Mouse (Mus musculus): ENCODE data around the gene Gm11037. TPM values are rescaled to one million over a fixed set of nuclear protein-coding genes. Genes with fewer than 3 reads are reported as not detected.

The Gm11037 gene
- polyA plus RNA-seq, 1 experiment from 2014 or later, result not detected

DNA sequence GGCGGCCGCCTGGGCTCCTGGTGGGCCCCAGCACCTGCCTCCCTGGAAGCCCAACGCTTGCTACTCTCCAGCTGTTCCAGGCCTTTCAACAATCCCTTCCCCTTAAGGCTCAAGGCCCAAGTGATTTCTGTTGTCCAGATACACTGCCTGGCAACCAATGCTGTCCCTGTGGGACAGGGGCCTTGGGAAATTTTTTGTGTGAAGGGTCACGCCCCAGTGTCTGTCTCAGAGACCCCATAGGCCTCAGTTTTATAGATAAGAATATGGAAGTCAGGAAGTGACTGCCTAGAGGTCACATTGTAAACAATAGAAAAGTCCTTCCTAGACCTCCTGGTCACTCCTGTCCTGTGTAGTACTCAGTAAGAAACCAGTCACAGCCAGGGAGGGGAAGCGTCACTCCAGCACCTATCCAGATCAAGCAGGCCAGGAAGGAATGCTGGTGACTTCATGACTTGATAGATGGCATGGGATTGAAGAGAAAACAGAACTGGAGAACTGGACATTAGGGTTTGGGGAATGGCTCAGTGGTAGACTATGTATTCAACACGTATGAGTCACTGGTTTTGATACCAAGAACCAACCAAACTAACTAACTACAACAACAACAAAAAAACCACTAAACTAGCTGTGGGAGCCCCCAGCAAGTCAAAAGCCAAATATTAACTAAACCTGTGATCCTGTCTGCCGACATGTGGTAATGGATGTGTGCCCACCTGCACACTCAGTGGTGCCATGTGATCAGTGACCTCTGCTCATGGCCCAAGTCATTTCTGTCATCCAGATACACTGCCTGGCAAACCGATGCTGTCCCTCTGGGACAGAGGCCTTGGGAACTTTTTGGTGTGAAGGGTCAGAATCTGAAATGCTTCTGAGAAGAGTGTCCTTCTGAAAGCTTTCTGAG lies 15.3 kb downstream of the Gm11037 start:
- no peaks in the 10 kb centered on the region for H3K27me3 ChIP-seq (ENCODE audit: control insufficient read depth, insufficient read depth, low read length)
- ATAC-seq (replicated peaks; ENCODE audit: insufficient number of reproducible peaks, low FRiP score, low TSS enrichment, low read depth) (no peak), DNase-seq (ENCODE audit: low spot score) (no peak)
- no peak overlapping the region for H3K9ac ChIP-seq (replicated peaks; ENCODE audit: low read length)
- H3K36me3 ChIP-seq (replicated peaks; ENCODE audit: control insufficient read depth, insufficient read depth, low read depth, low read length), result peaks cover 20% of the 10 kb centered on the region
- H3K4me3 ChIP-seq (ENCODE audit: low read depth, low read length), result no peak overlapping the region
- no peaks in the 10 kb centered on the region for H3K4me1 ChIP-seq (ENCODE audit: control insufficient read depth, insufficient read depth, low read length)
- no peak overlapping the region for H3K27ac ChIP-seq (replicated peaks; ENCODE audit: low read depth, low read length)
- WGBS, result 89% methylated on average over 8 of the region's 8 CpGs
- no peaks in the 10 kb centered on the region for H3K9me3 ChIP-seq (replicated peaks; ENCODE audit: control insufficient read depth, low read length)
- no peak overlapping the region for H3K4me2 ChIP-seq (ENCODE audit: low read depth, low read length)

DNA sequence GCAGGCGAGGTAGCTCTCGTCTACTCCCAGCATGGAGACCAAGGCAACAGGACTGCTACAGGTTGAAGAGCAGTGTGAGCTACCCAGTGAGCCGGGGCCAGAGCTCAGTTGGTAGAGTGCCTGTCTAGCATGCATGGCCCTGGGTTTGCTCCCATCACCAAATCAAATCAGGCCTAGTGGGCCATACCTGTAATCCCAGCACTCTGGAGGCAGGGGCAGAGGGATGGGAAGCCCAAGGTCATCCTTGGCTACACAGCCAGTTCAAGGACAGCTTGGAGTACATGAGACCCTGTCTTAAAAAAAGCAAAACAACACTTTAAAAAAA lies 15.9 kb downstream of the Gm11037 start:
- ATAC-seq (replicated peaks; ENCODE audit: insufficient number of reproducible peaks, low FRiP score, low TSS enrichment, low read depth) (no peak), DNase-seq (ENCODE audit: low spot score) (no peak)
- no peak overlapping the region for H3K4me2 ChIP-seq (ENCODE audit: low read depth, low read length)
- WGBS, result 91% methylated on average over 3 of the region's 3 CpGs
- H3K9me3 ChIP-seq (replicated peaks; ENCODE audit: control insufficient read depth, low read length), result no peaks in the 10 kb centered on the region
- H3K9ac ChIP-seq (replicated peaks; ENCODE audit: low read length), result no peak overlapping the region
- H3K4me1 ChIP-seq (ENCODE audit: control insufficient read depth, insufficient read depth, low read length), result no peaks in the 10 kb centered on the region
- no peak overlapping the region for H3K27ac ChIP-seq (replicated peaks; ENCODE audit: low read depth, low read length)
- H3K4me3 ChIP-seq (ENCODE audit: low read depth, low read length), result no peak overlapping the region
- H3K36me3 ChIP-seq (replicated peaks; ENCODE audit: control insufficient read depth, insufficient read depth, low read depth, low read length), result peaks cover 20% of the 10 kb centered on the region
- no peaks in the 10 kb centered on the region for H3K27me3 ChIP-seq (ENCODE audit: control insufficient read depth, insufficient read depth, low read length)

DNA sequence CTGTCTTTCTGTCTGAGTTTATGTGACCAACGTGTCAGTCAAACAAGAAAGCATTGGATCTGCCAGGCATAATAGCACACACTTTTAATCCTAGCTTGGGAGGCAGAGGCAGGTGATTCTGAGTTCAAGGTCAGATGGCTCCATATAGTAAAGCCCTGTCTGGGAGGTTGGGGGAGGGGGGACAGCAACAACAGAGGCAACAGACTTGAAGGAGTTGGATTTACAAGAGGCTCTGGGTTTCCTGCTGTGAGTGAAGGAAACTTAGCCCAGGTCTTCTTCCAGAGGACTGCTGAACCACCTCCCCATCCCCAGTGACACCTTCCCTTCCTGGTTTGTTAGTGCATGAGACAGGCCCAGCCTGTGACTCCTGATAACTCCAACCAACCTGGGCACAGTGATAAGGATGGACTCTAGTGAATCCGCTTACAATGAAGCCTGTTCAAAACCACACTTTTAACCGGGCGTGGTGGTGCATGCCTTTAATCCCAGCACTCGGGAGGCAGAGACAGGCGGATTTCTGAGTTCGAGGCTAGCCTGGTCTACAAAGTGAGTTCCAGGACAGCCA lies 19.0 kb downstream of the Gm11037 start:
- ATAC-seq (replicated peaks; ENCODE audit: insufficient number of reproducible peaks, low FRiP score, low TSS enrichment, low read depth) (no peak), DNase-seq (ENCODE audit: low spot score) (no peak)
- Histone ChIP-seq H3K36me3 (replicated peaks; ENCODE audit: control insufficient read depth, insufficient read depth, low read depth, low read length) (peaks cover 16% of the 10 kb centered on the region), H3K9ac (replicated peaks; ENCODE audit: low read length) (no peak overlapping the region), H3K4me2 (ENCODE audit: low read depth, low read length) (no peak overlapping the region), H3K4me3 (ENCODE audit: low read depth, low read length) (no peak overlapping the region), H3K9me3 (replicated peaks; ENCODE audit: control insufficient read depth, low read length) (no peaks in the 10 kb centered on the region), H3K27ac (replicated peaks; ENCODE audit: low read depth, low read length) (no peak overlapping the region), H3K27me3 (ENCODE audit: control insufficient read depth, insufficient read depth, low read length) (no peaks in the 10 kb centered on the region), H3K4me1 (ENCODE audit: control insufficient read depth, insufficient read depth, low read length) (no peaks in the 10 kb centered on the region)
- WGBS, result 88% methylated on average over 7 of the region's 7 CpGs

DNA sequence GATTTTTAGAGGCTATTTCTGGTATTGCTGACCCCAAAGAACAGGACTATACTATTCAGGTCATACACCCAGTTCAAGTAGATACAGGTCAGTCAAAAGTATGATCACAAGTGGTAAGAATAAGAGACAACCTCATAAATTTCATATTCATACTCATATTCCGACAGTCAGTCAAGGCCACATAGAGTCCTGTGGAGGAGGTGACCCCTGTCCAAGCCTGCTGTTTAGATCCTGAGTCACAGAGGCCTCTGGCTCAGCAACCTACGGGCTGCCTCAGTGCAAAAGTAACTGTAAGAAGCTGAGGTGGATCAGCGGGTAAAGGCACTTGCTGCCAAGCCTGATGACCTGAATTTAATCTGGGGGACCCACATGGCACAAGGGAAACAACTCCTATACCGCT lies 20.7 kb downstream of the Gm11037 start:
- peaks cover 3% of the 10 kb centered on the region; the same call in 1 of the 2 replicates for H3K4me1 ChIP-seq (ENCODE audit: control insufficient read depth, insufficient read depth, low read length)
- no peak overlapping the region for H3K27ac ChIP-seq (replicated peaks; ENCODE audit: low read depth, low read length)
- H3K4me3 ChIP-seq (ENCODE audit: low read depth, low read length), result no peak overlapping the region
- 93% methylated on average over 4 of the region's 4 CpGs for WGBS
- H3K9ac ChIP-seq (replicated peaks; ENCODE audit: low read length), result no peak overlapping the region
- peaks cover 7% of the 10 kb centered on the region for H3K36me3 ChIP-seq (replicated peaks; ENCODE audit: control insufficient read depth, insufficient read depth, low read depth, low read length)
- no peak overlapping the region for H3K4me2 ChIP-seq (ENCODE audit: low read depth, low read length)
- ATAC-seq (replicated peaks; ENCODE audit: insufficient number of reproducible peaks, low FRiP score, low TSS enrichment, low read depth), result no peak
- DNase-seq (ENCODE audit: low spot score), result no peak
- H3K27me3 ChIP-seq (ENCODE audit: control insufficient read depth, insufficient read depth, low read length), result no peaks in the 10 kb centered on the region
- H3K9me3 ChIP-seq (replicated peaks; ENCODE audit: control insufficient read depth, low read length), result no peaks in the 10 kb centered on the region

DNA sequence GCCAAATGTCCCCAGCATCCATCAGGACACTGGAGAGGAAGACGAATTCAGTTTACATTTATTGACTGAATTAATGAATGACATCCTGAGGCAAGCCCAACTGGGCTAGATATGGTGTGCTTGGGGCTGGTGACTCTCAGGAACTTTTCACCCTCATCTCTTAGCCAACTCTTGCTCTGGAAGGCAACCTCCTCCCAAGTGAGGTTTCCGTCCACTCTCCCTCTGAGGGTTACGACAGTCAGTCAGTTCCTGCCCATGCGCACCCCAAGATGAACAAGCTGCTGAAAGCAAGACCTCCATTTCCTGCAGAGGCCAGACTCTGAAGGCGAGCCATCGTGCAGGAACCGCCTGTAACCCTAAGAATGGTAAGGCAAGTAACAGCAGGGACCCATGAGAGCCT lies 23.7 kb downstream of the Gm11037 start:
- no peak overlapping the region for H3K9ac ChIP-seq (replicated peaks; ENCODE audit: low read length)
- no peak for ATAC-seq (replicated peaks; ENCODE audit: insufficient number of reproducible peaks, low FRiP score, low TSS enrichment, low read depth)
- H3K27me3 ChIP-seq (ENCODE audit: control insufficient read depth, insufficient read depth, low read length), result no peaks in the 10 kb centered on the region
- H3K36me3 ChIP-seq (replicated peaks; ENCODE audit: control insufficient read depth, insufficient read depth, low read depth, low read length), result peaks cover 4% of the 10 kb centered on the region
- peaks cover 3% of the 10 kb centered on the region; the same call in 1 of the 2 replicates for H3K4me1 ChIP-seq (ENCODE audit: control insufficient read depth, insufficient read depth, low read length)
- no peak overlapping the region for H3K27ac ChIP-seq (replicated peaks; ENCODE audit: low read depth, low read length)
- no peak for DNase-seq (ENCODE audit: low spot score)
- no peak overlapping the region for H3K4me2 ChIP-seq (ENCODE audit: low read depth, low read length)
- WGBS, result 94% methylated on average over 7 of the region's 7 CpGs
- no peaks in the 10 kb centered on the region for H3K9me3 ChIP-seq (replicated peaks; ENCODE audit: control insufficient read depth, low read length)
- no peak overlapping the region for H3K4me3 ChIP-seq (ENCODE audit: low read depth, low read length)

DNA sequence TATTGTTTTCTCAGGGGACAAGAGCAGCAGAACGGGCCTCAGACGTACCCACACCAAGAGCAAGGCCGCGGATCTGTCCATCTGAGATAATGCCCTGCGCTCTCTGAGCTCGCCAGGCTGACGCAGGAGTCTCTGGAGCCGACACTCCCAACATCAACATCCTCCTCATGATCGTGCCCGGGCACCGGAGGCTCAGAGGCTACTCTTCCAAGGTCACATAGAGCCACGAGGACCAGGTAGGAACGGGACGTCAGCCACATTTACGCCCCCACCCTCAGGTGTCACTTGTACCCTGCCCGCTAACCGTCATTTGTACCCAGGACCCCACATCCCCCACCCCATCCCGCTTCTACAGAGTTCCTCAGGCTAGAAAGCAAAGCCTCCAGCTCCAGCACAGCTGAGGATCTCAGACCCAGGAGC lies 26.2 kb downstream of the Gm11037 start:
- DNase-seq (ENCODE audit: low spot score), result peak; percentile 48
- peak overlapping the region; percentile 81 for H3K9ac ChIP-seq (replicated peaks; ENCODE audit: low read length)
- H3K36me3 ChIP-seq (replicated peaks; ENCODE audit: control insufficient read depth, insufficient read depth, low read depth, low read length), result no peaks in the 10 kb centered on the region
- 0% methylated on average over 18 of the region's 18 CpGs for WGBS
- H3K4me3 ChIP-seq (ENCODE audit: low read depth, low read length), result peak overlapping the region; percentile 77
- no peaks in the 10 kb centered on the region for H3K9me3 ChIP-seq (replicated peaks; ENCODE audit: control insufficient read depth, low read length)
- no peaks in the 10 kb centered on the region for H3K27me3 ChIP-seq (ENCODE audit: control insufficient read depth, insufficient read depth, low read length)
- peak; percentile 56 for ATAC-seq (replicated peaks; ENCODE audit: insufficient number of reproducible peaks, low FRiP score, low TSS enrichment, low read depth)
- H3K4me1 ChIP-seq (ENCODE audit: control insufficient read depth, insufficient read depth, low read length), result peaks cover 3% of the 10 kb centered on the region; the same call in 1 of the 2 replicates
- H3K27ac ChIP-seq (replicated peaks; ENCODE audit: low read depth, low read length), result peak overlapping the region; percentile 56
- peak overlapping the region; percentile 55 for H3K4me2 ChIP-seq (ENCODE audit: low read depth, low read length)

DNA sequence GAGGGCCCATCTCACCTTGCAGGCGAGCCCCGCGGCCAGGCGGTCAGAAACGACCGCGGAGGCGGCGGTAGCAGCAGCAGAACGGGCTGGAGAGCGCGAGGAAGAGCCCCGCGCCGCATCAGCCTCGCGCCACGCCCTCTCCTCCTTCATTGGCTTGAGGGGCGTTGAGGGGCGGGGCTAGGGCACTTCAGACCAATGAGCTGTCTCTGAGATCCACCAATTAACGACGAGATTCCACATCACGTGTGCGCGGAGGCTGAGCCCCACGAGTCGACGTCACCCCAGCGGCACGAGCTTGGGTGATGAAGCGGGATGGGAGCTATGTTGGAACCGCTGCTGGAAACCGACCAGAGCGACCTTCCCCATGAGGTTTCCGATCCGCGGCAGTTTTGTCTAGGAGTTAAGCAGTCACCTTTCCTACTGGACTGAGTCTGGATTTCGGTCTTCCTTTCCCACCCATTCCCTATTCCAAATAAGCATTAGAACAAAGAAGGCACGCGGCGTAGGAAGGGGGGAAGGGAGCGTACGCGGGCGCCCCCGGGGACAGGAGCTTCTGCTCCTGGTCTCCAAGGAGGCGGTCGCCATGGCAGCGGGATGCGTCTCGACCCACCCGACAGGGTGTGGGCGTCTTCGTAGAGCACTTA lies 26.8 kb downstream of the Gm11037 start, which contains the start of gene 1700037H04Rik:
Gene 1700037H04Rik (minus strand): TSS at position 144 of the 644 bp plus-strand sequence.
- peak within 1 kb of the TSS; percentile 88 for H3K4me2 ChIP-seq (ENCODE audit: low read depth, low read length)
- under 1% methylated on average over 54 of the region's 54 CpGs for WGBS

More for the DNA sequence above, 26.8 kb downstream of the Gm11037 start, which contains the start of gene 1700037H04Rik:
- Histone ChIP-seq H3K36me3 (replicated peaks; ENCODE audit: control insufficient read depth, insufficient read depth, low read depth, low read length) (no peaks in the 10 kb centered on the region), H3K27ac (replicated peaks; ENCODE audit: low read depth, low read length) (peak within 1 kb of the TSS; percentile 82), H3K4me3 (ENCODE audit: low read depth, low read length) (peak within 1 kb of the TSS; percentile 77), H3K9ac (replicated peaks; ENCODE audit: low read length) (peak within 1 kb of the TSS; percentile 86), H3K4me1 (ENCODE audit: control insufficient read depth, insufficient read depth, low read length) (peaks cover 3% of the 10 kb centered on the region; the same call in 1 of the 2 replicates), H3K27me3 (ENCODE audit: control insufficient read depth, insufficient read depth, low read length) (no peaks in the 10 kb centered on the region), H3K9me3 (replicated peaks; ENCODE audit: control insufficient read depth, low read length) (no peaks in the 10 kb centered on the region)
- DNase-seq (ENCODE audit: low spot score), result peak; percentile 100
- ATAC-seq (replicated peaks; ENCODE audit: insufficient number of reproducible peaks, low FRiP score, low TSS enrichment, low read depth), result peak; percentile 93

Measured in embryonic facial prominence, embryonic 11.5 days (tissue).